8 mouse cellular contexts compared by ENCODE assay signal in genomic region chr12:108763057-108763796, GRCm38 (mm10). TPM values are rescaled to one million over a fixed set of nuclear protein-coding genes. Genes with fewer than 3 reads are reported as not detected.
DNase-seq lines count a peak whose midpoint lies in the region; ATAC-seq and TF ChIP-seq lines count a peak whose summit lies in the region.

No protein-coding gene starts in this region.

- DNase-seq in kidney, postnatal 0 days (ENCODE audit: low spot score) = peak; percentile 27
- no peak for DNase-seq in kidney, adult 8-10 months
- peak; percentile 70 for DNase-seq in c-Kit-negative CD71-positive TER-119-positive erythroid progenitor cells, embryonic 14.5 days (ENCODE audit: low read depth, low spot score)
- peak; percentile 66 to 81 for DNase-seq in spleen, postnatal 10 days (ENCODE audit: low spot score in 2 of 2)
- DNase-seq in layer of hippocampus, adult 11-12 months (ENCODE audit: low spot score) = no peak
- no peak for DNase-seq in forebrain, embryonic 11.5 days (ENCODE audit: low spot score)
- DNase-seq in gastrocnemius, postnatal 25 days = no peak

- no peak overlapping the region for H3K9ac ChIP-seq in kidney, postnatal 0 days (ENCODE audit: low read depth, low read length)
- no peak overlapping the region for H3K9ac ChIP-seq in intestine, postnatal 0 days (ENCODE audit: low read depth, low read length)
- H3K9ac ChIP-seq in forebrain, embryonic 11.5 days (ENCODE audit: low read length) = no peak overlapping the region

- no peaks in the 10 kb centered on the region for H3K36me3 ChIP-seq in kidney, postnatal 0 days (ENCODE audit: insufficient read depth, low read length)
- no peaks in the 10 kb centered on the region for H3K36me3 ChIP-seq in intestine, postnatal 0 days (ENCODE audit: control insufficient read depth, insufficient read depth)
- no peaks in the 10 kb centered on the region for H3K36me3 ChIP-seq in forebrain, embryonic 11.5 days (ENCODE audit: control insufficient read depth, insufficient read depth, low read length)

- no peak overlapping the region for H3K27ac ChIP-seq in kidney, postnatal 0 days
- no peak overlapping the region for H3K27ac ChIP-seq in intestine, postnatal 0 days (ENCODE audit: low read depth, low read length)
- no peak overlapping the region for H3K27ac ChIP-seq in forebrain, embryonic 11.5 days (ENCODE audit: low read depth, low read length)

- no peak overlapping the region for H3K4me3 ChIP-seq in kidney, postnatal 0 days (replicated peaks; ENCODE audit: low read depth, low read length)
- no peak overlapping the region for H3K4me3 ChIP-seq in intestine, postnatal 0 days (ENCODE audit: low read depth, low read length)
- no peak overlapping the region for H3K4me3 ChIP-seq in forebrain, embryonic 11.5 days (ENCODE audit: low read depth, low read length)

- no peak for ATAC-seq in kidney, postnatal 0 days (replicated peaks; ENCODE audit: low FRiP score, low read depth)
- ATAC-seq in intestine, postnatal 0 days = 0 out of 2 replicates have a peak, but pooled peaks have one; percentile 37
- ATAC-seq in forebrain, embryonic 11.5 days (replicated peaks; ENCODE audit: low FRiP score) = no peak

- TF ChIP-seq CTCF in kidney, postnatal 0 days (IDR thresholded peaks at IDR 0.05; ENCODE audit: low read depth) = peak; percentile 56
- TF ChIP-seq CTCF in intestine, postnatal 0 days (IDR thresholded peaks at IDR 0.05; ENCODE audit: low read depth) = peak; percentile 76

- H3K9me3 ChIP-seq in kidney, postnatal 0 days (replicated peaks; ENCODE audit: low read length) = no peaks in the 10 kb centered on the region
- no peaks in the 10 kb centered on the region for H3K9me3 ChIP-seq in intestine, postnatal 0 days (ENCODE audit: control insufficient read depth)
- H3K9me3 ChIP-seq in forebrain, embryonic 11.5 days (ENCODE audit: control insufficient read depth, low read length) = no peaks in the 10 kb centered on the region

- no peak overlapping the region for H3K4me2 ChIP-seq in kidney, postnatal 0 days (ENCODE audit: low read length)
- no peak overlapping the region for H3K4me2 ChIP-seq in intestine, postnatal 0 days (replicated peaks; ENCODE audit: low read depth)
- no peak overlapping the region for H3K4me2 ChIP-seq in forebrain, embryonic 11.5 days (ENCODE audit: low read depth, low read length, severe bottlenecking)

- H3K27me3 ChIP-seq in kidney, postnatal 0 days (ENCODE audit: insufficient read depth, low read length) = no peaks in the 10 kb centered on the region
- H3K27me3 ChIP-seq in intestine, postnatal 0 days (replicated peaks; ENCODE audit: control insufficient read depth, insufficient read depth, low read length) = no peaks in the 10 kb centered on the region
- no peaks in the 10 kb centered on the region for H3K27me3 ChIP-seq in forebrain, embryonic 11.5 days (ENCODE audit: control insufficient read depth, insufficient read depth, low read length)

- peaks cover 3% of the 10 kb centered on the region; the same call in 1 of the 2 replicates for H3K4me1 ChIP-seq in kidney, postnatal 0 days (replicated peaks; ENCODE audit: insufficient read depth, low read length)
- no peaks in the 10 kb centered on the region; the same call in none of the 2 replicates for H3K4me1 ChIP-seq in intestine, postnatal 0 days (replicated peaks; ENCODE audit: control insufficient read depth, insufficient read depth, low read length)
- H3K4me1 ChIP-seq in forebrain, embryonic 11.5 days (replicated peaks; ENCODE audit: control insufficient read depth, insufficient read depth, low read length) = no peaks in the 10 kb centered on the region

- WGBS in kidney, postnatal 0 days = 73% methylated on average over 9 of the region's 9 CpGs
- 44% methylated on average over 9 of the region's 9 CpGs for WGBS in intestine, postnatal 0 days
- 65% methylated on average over 9 of the region's 9 CpGs for WGBS in forebrain, embryonic 11.5 days

RNA-seq across cellular contexts. Expression of gene Yy1, which starts 29.5 kb away (rescaled TPM):
- polyA plus RNA-seq in kidney, postnatal 0 days (2015; fragmentation: Nextera tagmentation; extraction: Ambion mirVana) = 15.6 and 17.3 TPM in 2 replicates
- 10.3 and 10.9 TPM in 2 replicates for polyA plus RNA-seq in intestine, postnatal 0 days (2015; fragmentation: Nextera tagmentation; extraction: Ambion mirVana)
- polyA plus RNA-seq in forebrain, embryonic 11.5 days (2014; fragmentation: Nextera tagmentation; extraction: Ambion mirVana) = 20.8 and 22.1 TPM in 2 replicates
- 10 to 100 TPM; 23.9 to 25.4 TPM for total RNA-seq in gastrocnemius, postnatal 25 days (2021)

Comparison
In these comparisons a context has a peak if more than half of its experiments do, and no peak if none do; other contexts are left out.
1. DNase-seq: peak in kidney, postnatal 0 days (single experiment), c-Kit-negative CD71-positive TER-119-positive erythroid progenitor cells, embryonic 14.5 days (single experiment) and spleen, postnatal 10 days (2 of 2); none in kidney, adult 8-10 months (0 of 2), layer of hippocampus, adult 11-12 months (single experiment), forebrain, embryonic 11.5 days (single experiment) and gastrocnemius, postnatal 25 days (single experiment).